Mouse (Mus musculus) skeletal muscle tissue, postnatal 0 days (tissue): ENCODE measurements around the gene Golga7b. TPM values are rescaled to one million over a fixed set of nuclear protein-coding genes. Genes with fewer than 3 reads are reported as not detected.

Source experiments
- microRNA-seq, 2 experiments: library from miRNA; unstranded; fragments of <30 nt; microRNA quantifications; one replicate each; pipeline ENCODE4; 2016
- polyA plus RNA-seq: library from polyadenylated mRNA; unstranded; fragments of >200 nt; fragmentation: Nextera tagmentation; extraction: Ambion mirVana; gene quantifications from 2 replicates; pipeline ENCODE4 v1.2.1, GENCODE M21; 2015

Golga7b gene
- polyA plus RNA-seq: 0.71 and 1.0 TPM in 2 replicates

DNA sequence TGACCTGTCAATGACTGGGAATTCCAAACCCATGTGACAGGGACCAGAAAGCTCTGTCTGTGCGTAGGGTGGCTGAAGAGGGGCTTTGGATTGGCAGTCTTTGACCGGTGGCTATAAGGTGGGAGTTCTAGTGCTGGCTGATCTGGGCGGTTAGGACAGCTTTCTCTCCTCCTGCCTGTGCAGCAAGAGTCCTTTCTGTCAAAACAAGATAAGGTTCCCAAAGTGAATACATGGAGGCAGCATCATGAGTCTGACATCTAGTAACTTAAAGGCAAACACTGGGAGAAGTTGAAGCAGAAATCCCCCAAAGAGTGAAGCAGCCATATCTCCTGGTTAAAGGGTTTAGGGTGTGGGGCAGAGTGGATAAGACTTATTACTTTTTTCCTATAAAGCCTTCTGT lies at the start of gene Golga7b:
Gene Golga7b (plus strand): TSS at position 56 of the 400 bp plus-strand sequence.

DNA sequence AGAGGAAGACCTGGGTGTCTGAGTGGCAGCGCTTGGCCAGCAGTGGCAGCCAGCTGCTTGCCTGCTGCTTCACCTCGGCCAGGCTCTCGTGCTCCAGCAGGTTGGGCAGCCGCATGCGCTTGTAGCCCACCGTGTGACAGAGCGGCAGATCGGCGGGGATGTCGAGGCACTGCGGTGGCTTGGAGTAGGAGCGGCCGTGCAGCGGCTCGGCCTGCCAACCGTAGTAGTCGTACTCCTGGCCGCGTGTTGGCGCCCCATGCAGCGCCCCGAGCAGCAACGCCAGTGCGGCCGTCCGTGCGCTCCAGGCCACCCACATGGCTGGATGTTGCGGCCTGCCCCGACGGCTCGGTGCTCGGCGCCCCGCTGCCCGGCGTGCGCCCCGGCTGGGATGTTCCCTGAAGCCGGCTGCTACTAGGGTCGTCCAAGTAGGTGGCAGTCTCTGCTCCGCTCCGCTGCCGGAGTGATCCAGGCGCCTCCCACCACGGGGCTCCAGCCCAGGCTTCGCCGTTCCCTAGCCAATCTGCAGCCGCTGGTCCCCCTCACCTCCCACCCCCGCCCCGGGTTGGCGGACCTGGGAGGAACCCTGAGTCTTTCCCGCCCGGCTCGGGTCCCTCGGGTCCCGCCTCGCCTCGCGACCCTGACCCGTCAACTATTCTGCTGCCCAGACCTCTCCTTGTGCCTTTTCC lies 45.5 kb upstream of the Golga7b start, which contains the start of gene Sfrp5:
Gene Sfrp5 (minus strand): TSS at position 557 of the 686 bp plus-strand sequence.

Small RNA genes within 50 kb of the gene (microRNA-seq; reads per million reads assigned to microRNA genes)
- 0 reads per million in 2 experiments for gene Gm26339
- gene Mir3085: 0 reads per million in 2 experiments

Other genes with a start within 250 kb of the Golga7b start
- 82.7 and 174 TPM in 2 replicates for gene Ankrd2, start 211.6 kb upstream of the Golga7b start, polyA plus RNA-seq
- 7.6 and 11.3 TPM in 2 replicates for gene Hoga1, start 202.0 kb upstream of the Golga7b start, polyA plus RNA-seq
- gene 4933411K16Rik, start 195.3 kb upstream of the Golga7b start, polyA plus RNA-seq: 0.12 TPM in 1 of 2 replicates, not detected in the other
- 3.0 and 3.1 TPM in 2 replicates for gene Morn4, start 161.2 kb upstream of the Golga7b start, polyA plus RNA-seq
- gene Pi4k2a, start 157.1 kb upstream of the Golga7b start, polyA plus RNA-seq: 13.4 and 13.5 TPM in 2 replicates
- 29.5 and 30.2 TPM in 2 replicates for gene Avpi1, start 118.5 kb upstream of the Golga7b start, polyA plus RNA-seq
- 8.4 and 14.2 TPM in 2 replicates for gene Marveld1, start 100.2 kb upstream of the Golga7b start, polyA plus RNA-seq
- 11.0 and 11.2 TPM in 2 replicates for gene Zfyve27, start 83.6 kb upstream of the Golga7b start, polyA plus RNA-seq
- 3.3 and 4.2 TPM in 2 replicates for gene Sfrp5, start 45.3 kb upstream of the Golga7b start, polyA plus RNA-seq
- 0.36 and 0.68 TPM in 2 replicates for gene Crtac1, start 184.2 kb downstream of the Golga7b start, polyA plus RNA-seq